8 mouse cellular contexts compared by ENCODE assay signal in genomic region chr7:19119631-19120429, GRCm38 (mm10). TPM values are rescaled to one million over a fixed set of nuclear protein-coding genes. Genes with fewer than 3 reads are reported as not detected.
DNase-seq lines count a peak whose midpoint lies in the region; ATAC-seq and TF ChIP-seq lines count a peak whose summit lies in the region.

Fbxo46 (plus strand) TSS chr7:19119859.

- peak; percentile 97 for DNase-seq in MN1 (ENCODE audit: low spot score)
- DNase-seq in cerebellum, adult 9-10 months: peak; percentile 97
- peak; percentile 92 for DNase-seq in hindbrain, embryonic 10.5 days (ENCODE audit: low spot score)
- DNase-seq in layer of hippocampus, adult 9-11 months: peak; percentile 97
- peak; percentile 100 for DNase-seq in lung, postnatal 0 days (ENCODE audit: low spot score)
- peak; percentile 87 for DNase-seq in ovary, postnatal 14 days (ENCODE audit: low spot score)
- DNase-seq in thymus, postnatal 14 days: peak; percentile 94

- peak within 1 kb of the TSS; percentile 88 for H3K27ac ChIP-seq in hindbrain, embryonic 10.5 days
- 0 out of 2 replicates have a peak within 1 kb of the TSS, but pooled peaks have one; percentile 2 for H3K27ac ChIP-seq in lung, postnatal 0 days (ENCODE audit: low read length)

- H3K36me3 ChIP-seq in hindbrain, embryonic 10.5 days: peaks cover 6% of the 10 kb centered on the region; the same call in 1 of the 2 replicates
- H3K36me3 ChIP-seq in lung, postnatal 0 days (ENCODE audit: insufficient read depth, low read length): no peaks in the 10 kb centered on the region

- H3K9ac ChIP-seq in lung, postnatal 0 days (replicated peaks; ENCODE audit: low read depth): peak within 1 kb of the TSS; percentile 60

- WGBS in hindbrain, embryonic 10.5 days: 3% methylated on average over 34 of the region's 34 CpGs
- WGBS in lung, postnatal 0 days: 2% methylated on average over 34 of the region's 34 CpGs

- peak; percentile 99 for ATAC-seq in frontal cortex, adult (ENCODE audit: low TSS enrichment)
- ATAC-seq in lung, postnatal 0 days: peak; percentile 98

- no peak for TF ChIP-seq CTCF in lung, postnatal 0 days (IDR thresholded peaks at IDR 0.05)

- peaks cover 15% of the 10 kb centered on the region for H3K9me3 ChIP-seq in hindbrain, embryonic 10.5 days
- H3K9me3 ChIP-seq in lung, postnatal 0 days (ENCODE audit: low read length): no peaks in the 10 kb centered on the region

- peaks cover 23% of the 10 kb centered on the region for H3K4me1 ChIP-seq in hindbrain, embryonic 10.5 days (replicated peaks)
- peaks cover 6% of the 10 kb centered on the region; the same call in 1 of the 2 replicates for H3K4me1 ChIP-seq in lung, postnatal 0 days (ENCODE audit: insufficient read depth, low read depth, low read length)

- peak within 1 kb of the TSS; percentile 85 for H3K4me2 ChIP-seq in lung, postnatal 0 days (replicated peaks; ENCODE audit: low read depth, low read length)

- H3K4me3 ChIP-seq in hindbrain, embryonic 10.5 days: peak within 1 kb of the TSS; percentile 68
- peak within 1 kb of the TSS; percentile 56 for H3K4me3 ChIP-seq in lung, postnatal 0 days (ENCODE audit: low read depth, low read length)

- TF ChIP-seq EP300 in lung, postnatal 0 days (IDR thresholded peaks at IDR 0.05): no peak

- peaks cover 10% of the 10 kb centered on the region for H3K27me3 ChIP-seq in hindbrain, embryonic 10.5 days (ENCODE audit: insufficient read depth, poor library complexity, severe bottlenecking)
- H3K27me3 ChIP-seq in lung, postnatal 0 days (replicated peaks; ENCODE audit: insufficient read depth, low read length): no peaks in the 10 kb centered on the region

RNA-seq across cellular contexts. Expression of gene Fbxo46, which starts in this region (rescaled TPM):
- 17.1 and 19.4 TPM in 2 replicates for polyA plus RNA-seq in hindbrain, embryonic 10.5 days (2016; fragmentation: Nextera tagmentation; extraction: Ambion mirVana)
- 9.9 and 10.1 TPM in 2 replicates for polyA plus RNA-seq in lung, postnatal 0 days (2015; fragmentation: Nextera tagmentation; extraction: Ambion mirVana)

Comparison
In these comparisons a context has a peak if more than half of its experiments do, and no peak if none do; other contexts are left out.
1. Peak in every context shown above with its lines: DNase-seq, ATAC-seq, H3K4me3 ChIP-seq and H3K27ac ChIP-seq.